Mouse (Mus musculus) hindbrain, embryonic 14.5 days (tissue): ENCODE data around the gene Wdr4. TPM values are rescaled to one million over a fixed set of nuclear protein-coding genes. Genes with fewer than 3 reads are reported as not detected.

Experiments
- ATAC-seq: fragments of 200-750 bp; cut with Nextera tagmentation; 2 replicates; pipeline ENCODE4 v1.8.0; 2017; ENCODE audit warnings: moderate number of reproducible peaks, mild to moderate bottlenecking, moderate TSS enrichment, moderate library complexity; ENCODE audit not compliant: low FRiP score
- DNase-seq: peaks from one replicate; pipeline ENCODE4 v3.0.0-alpha.2; 2015; ENCODE audit warnings: low spot score
- H3K27ac ChIP-seq: fragments of 300-500 bp; sonication (generic); 2 replicates; pipeline ENCODE4 v1.5.1; 2014; ENCODE audit warnings: mild to moderate bottlenecking, moderate library complexity
- H3K27me3 ChIP-seq: fragments of 300-500 bp; sonication (generic); 2 replicates; pipeline ENCODE4 v1.6.1; 2014; ENCODE audit warnings: mild to moderate bottlenecking, low read length, mixed read lengths; ENCODE audit not compliant: control insufficient read depth, insufficient read depth
- H3K36me3 ChIP-seq: fragments of 300-500 bp; sonication (generic); replicated peaks from 2 replicates; pipeline ENCODE4 v1.6.1; 2014; ENCODE audit not compliant: control insufficient read depth, insufficient read depth
- H3K4me1 ChIP-seq: fragments of 300-500 bp; sonication (generic); replicated peaks from 2 replicates; pipeline ENCODE4 v1.6.1; 2014; ENCODE audit warnings: antibody characterized with exemption, low read length, mixed read lengths; ENCODE audit not compliant: control insufficient read depth, insufficient read depth
- H3K4me2 ChIP-seq: fragments of 300-500 bp; sonication (generic); replicated peaks from 2 replicates; pipeline ENCODE4 v1.6.1; 2014; ENCODE audit warnings: mild to moderate bottlenecking, moderate library complexity
- H3K4me3 ChIP-seq: fragments of 300-500 bp; sonication (generic); replicated peaks from 2 replicates; pipeline ENCODE4 v1.5.1; 2014; ENCODE audit warnings: mild to moderate bottlenecking, low read length
- H3K9ac ChIP-seq: fragments of 300-500 bp; sonication (generic); 2 replicates; pipeline ENCODE4 v1.6.1; 2014
- H3K9me3 ChIP-seq: fragments of 300-500 bp; sonication (generic); 2 replicates; pipeline ENCODE4 v1.6.1; 2016; ENCODE audit warnings: low read length; ENCODE audit not compliant: control insufficient read depth
- WGBS: fragments of 180-500 bp; shearing (Covaris S2); extraction: QIAGEN DNeasy Blood & Tissue Kit; methylation state at CpG from one replicate; pipeline ENCODE4 v1.1.7; 2014; 5-methylcytosine and 5-hydroxymethylcytosine counted together
- polyA plus RNA-seq: library from polyadenylated mRNA; unstranded; fragments of >200 nt; fragmentation: Nextera tagmentation; extraction: Ambion mirVana; gene quantifications from 2 replicates; pipeline ENCODE4 v1.2.1, GENCODE M21; 2014

Wdr4 gene
- 29.5 and 30.9 TPM in 2 replicates for polyA plus RNA-seq

GRCm38 (mm10) chr17:31519946-31520838, at the start of gene Wdr4, which contains the start of gene Ndufv3:
Gene Wdr4 (minus strand): TSS chr17:31519980.
Gene Ndufv3 (plus strand): TSS chr17:31520115.
- Histone ChIP-seq H3K4me2 (peak within 1 kb of the TSS; percentile 83), H3K27me3 (no peaks in the 10 kb centered on the region), H3K9me3 (no peaks in the 10 kb centered on the region), H3K4me1 (peaks cover 27% of the 10 kb centered on the region), H3K4me3 (peak within 1 kb of the TSS; percentile 91), H3K27ac (peak within 1 kb of the TSS; percentile 82), H3K36me3 (peaks cover 20% of the 10 kb centered on the region), H3K9ac (peak within 1 kb of the TSS; percentile 84)
- ATAC-seq (peak; percentile 95), DNase-seq (peak; percentile 99)
- WGBS: under 1% methylated on average over 42 of the region's 45 CpGs

DNA sequence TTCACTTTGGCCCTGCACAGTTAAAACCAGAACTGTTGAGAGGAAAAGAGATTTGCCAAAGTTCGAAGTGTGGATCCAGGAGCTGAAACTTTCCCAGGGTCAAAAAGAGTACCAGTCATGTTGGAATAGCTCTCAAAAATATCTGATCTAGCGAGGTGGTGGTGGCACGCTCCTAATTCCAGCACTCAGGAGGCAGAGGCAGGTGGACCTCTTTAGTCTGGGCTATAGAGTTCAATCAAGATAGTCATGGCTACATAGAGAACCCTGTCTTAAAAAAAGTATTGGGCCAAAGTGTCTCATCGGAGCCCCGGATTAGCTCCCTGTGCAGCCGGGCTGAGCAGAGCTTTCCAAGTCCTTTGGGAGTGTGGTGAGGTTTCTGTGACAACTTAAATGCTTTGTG, 46.5 kb upstream of the Wdr4 start:
- Histone ChIP-seq H3K4me2 (peak overlapping the region; percentile 65), H3K9me3 (no peaks in the 10 kb centered on the region), H3K4me3 (peak overlapping the region; percentile 85), H3K4me1 (peaks cover 37% of the 10 kb centered on the region), H3K27ac (peak overlapping the region; percentile 99), H3K36me3 (no peaks in the 10 kb centered on the region), H3K9ac (peak overlapping the region; percentile 91), H3K27me3 (no peaks in the 10 kb centered on the region)
- DNase-seq (no peak), ATAC-seq (no peak)
- WGBS: 65% methylated on average over 6 of the region's 6 CpGs

DNA sequence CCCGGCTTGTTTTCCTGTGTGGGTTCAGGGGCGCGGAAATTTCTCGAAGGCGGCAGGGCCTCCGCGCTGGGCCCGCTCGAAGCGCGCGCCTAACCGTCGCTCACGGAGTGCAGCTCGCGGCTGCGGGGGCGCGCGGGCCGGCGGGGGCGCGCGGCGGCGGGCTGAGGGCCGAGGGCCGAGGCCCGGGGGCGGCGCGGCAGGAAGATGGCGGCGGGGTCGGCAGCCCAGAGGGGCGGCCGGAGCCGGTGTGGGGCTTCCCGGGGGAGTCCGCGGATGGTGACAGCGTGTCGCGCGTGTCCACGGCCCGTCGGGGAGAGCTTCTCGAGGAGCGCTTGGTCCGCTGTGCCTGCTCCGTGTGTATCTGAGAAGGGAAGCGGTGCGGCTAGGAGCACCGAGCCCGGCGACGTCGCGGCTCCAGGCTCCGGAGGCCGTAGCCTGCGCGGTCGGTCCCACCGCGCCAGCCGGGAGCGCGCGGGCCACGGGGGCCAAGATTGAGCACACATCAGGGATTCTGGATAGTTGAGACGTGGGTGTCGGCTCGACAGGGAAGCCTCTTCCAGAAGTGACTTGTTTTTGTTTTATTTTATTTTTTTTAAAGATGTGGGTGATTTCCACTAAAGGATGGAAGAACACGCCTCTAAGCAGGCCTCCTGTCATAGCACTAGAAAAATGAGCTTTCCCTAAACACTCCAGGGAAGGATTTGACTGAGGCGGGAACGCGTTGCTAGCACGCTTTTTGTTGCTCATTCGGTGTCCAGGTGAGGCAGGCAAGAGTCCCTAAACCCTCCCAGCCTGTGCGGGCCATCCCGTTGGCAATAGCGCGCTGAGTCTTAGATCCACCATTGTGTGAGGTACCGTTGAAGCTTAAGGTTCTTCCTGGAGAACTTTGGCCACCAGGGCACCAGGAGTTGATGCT, 45.6 kb upstream of the Wdr4 start:
- Histone ChIP-seq H3K9me3 (no peaks in the 10 kb centered on the region), H3K36me3 (no peaks in the 10 kb centered on the region), H3K4me3 (peak overlapping the region; percentile 85), H3K4me1 (peaks cover 37% of the 10 kb centered on the region), H3K27ac (peak overlapping the region; percentile 99), H3K27me3 (no peaks in the 10 kb centered on the region), H3K9ac (peak overlapping the region; percentile 91), H3K4me2 (peak overlapping the region; percentile 65)
- DNase-seq: peak; percentile 76
- peak; percentile 55 for ATAC-seq
- under 1% methylated on average over 77 of the region's 88 CpGs for WGBS

DNA sequence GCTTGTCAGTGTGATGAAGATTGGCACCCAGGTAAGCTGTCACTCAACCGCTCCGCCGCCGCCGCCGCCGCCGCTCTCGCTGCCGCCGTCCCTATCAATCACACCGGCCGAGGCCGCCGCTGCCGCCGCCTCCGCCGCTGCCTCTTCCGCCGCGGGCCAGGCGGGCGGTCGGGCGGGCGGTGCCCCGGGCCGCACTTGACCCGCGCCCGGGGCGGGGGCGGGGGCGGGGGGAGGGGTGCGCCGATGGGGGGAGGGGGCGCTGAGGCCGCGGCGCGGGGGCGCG, 45.0 kb upstream of the Wdr4 start:
- no peak for ATAC-seq
- no peak for DNase-seq
- peak overlapping the region; percentile 85 for H3K4me3 ChIP-seq
- peak overlapping the region; percentile 99 for H3K27ac ChIP-seq
- peaks cover 37% of the 10 kb centered on the region for H3K4me1 ChIP-seq
- H3K36me3 ChIP-seq: no peaks in the 10 kb centered on the region
- peak overlapping the region; percentile 65 for H3K4me2 ChIP-seq
- no peaks in the 10 kb centered on the region for H3K27me3 ChIP-seq
- 2% methylated on average over 17 of the region's 44 CpGs for WGBS
- peak overlapping the region; percentile 91 for H3K9ac ChIP-seq
- H3K9me3 ChIP-seq: no peaks in the 10 kb centered on the region

- Histone ChIP-seq H3K4me2 (peak within 1 kb of the TSS; percentile 65), H3K4me1 (peaks cover 37% of the 10 kb centered on the region), H3K9me3 (no peaks in the 10 kb centered on the region), H3K27ac (peak within 1 kb of the TSS; percentile 99), H3K4me3 (peak within 1 kb of the TSS; percentile 85), H3K9ac (peak within 1 kb of the TSS; percentile 91), H3K27me3 (no peaks in the 10 kb centered on the region), H3K36me3 (no peaks in the 10 kb centered on the region)
- DNase-seq (peak; percentile 100), ATAC-seq (peak; percentile 95)
- under 1% methylated on average over 36 of the region's 72 CpGs for WGBS
Observed at GRCm38 (mm10) chr17:31564015-31564857, 44.5 kb upstream of the Wdr4 start, which contains the start of gene Pknox1. Gene Pknox1 (plus strand): TSS chr17:31564734.

DNA sequence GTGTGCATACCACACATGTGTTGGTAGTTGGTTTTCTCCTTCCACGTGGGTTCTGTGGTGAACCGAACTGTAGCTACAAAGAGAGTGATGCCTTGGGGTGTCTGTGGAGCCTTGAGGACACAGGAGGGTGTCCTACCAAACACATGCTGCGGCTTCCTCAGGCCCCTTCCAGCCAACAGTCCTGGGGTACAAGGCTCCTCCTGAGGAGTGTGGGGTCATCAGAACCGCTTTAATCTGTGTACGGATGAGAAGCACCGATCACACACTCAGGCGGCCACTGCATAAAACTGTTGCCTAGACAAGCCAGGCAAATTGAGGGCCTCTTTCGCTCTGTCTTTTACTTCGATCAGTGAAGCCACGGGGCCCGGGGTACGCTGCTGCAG, 43.8 kb upstream of the Wdr4 start:
- Histone ChIP-seq H3K27ac (peak overlapping the region; percentile 87), H3K36me3 (no peaks in the 10 kb centered on the region), H3K9ac (peak overlapping the region; percentile 62), H3K4me2 (peak overlapping the region; percentile 61), H3K4me3 (peak overlapping the region; percentile 30), H3K9me3 (no peaks in the 10 kb centered on the region), H3K27me3 (no peaks in the 10 kb centered on the region), H3K4me1 (peaks cover 33% of the 10 kb centered on the region)
- whole genome bisulfite sequencing: 17% methylated on average over 12 of the region's 12 CpGs
- DNase-seq: no peak
- no peak for ATAC-seq

- Histone ChIP-seq H3K36me3 (no peaks in the 10 kb centered on the region), H3K4me2 (no peak overlapping the region), H3K9me3 (no peaks in the 10 kb centered on the region), H3K27ac (no peak overlapping the region), H3K27me3 (no peaks in the 10 kb centered on the region), H3K4me1 (peaks cover 20% of the 10 kb centered on the region), H3K9ac (no peak overlapping the region), H3K4me3 (no peak overlapping the region)
- DNase-seq: no peak
- 90% methylated on average over 11 of the region's 11 CpGs for WGBS
- no peak for ATAC-seq
Observed at GRCm38 (mm10) chr17:31559021-31559789, 39.4 kb upstream of the Wdr4 start.

GRCm38 (mm10) chr17:31557947-31558542, 38.3 kb upstream of the Wdr4 start:
- peaks cover 13% of the 10 kb centered on the region for H3K4me1 ChIP-seq
- no peaks in the 10 kb centered on the region for H3K36me3 ChIP-seq
- H3K4me3 ChIP-seq: no peak overlapping the region
- H3K9me3 ChIP-seq: no peaks in the 10 kb centered on the region
- H3K9ac ChIP-seq: no peak overlapping the region
- 84% methylated on average over 10 of the region's 10 CpGs for WGBS
- no peak for DNase-seq
- H3K4me2 ChIP-seq: no peak overlapping the region; the same call in 1 of the 2 replicates
- H3K27me3 ChIP-seq: no peaks in the 10 kb centered on the region
- ATAC-seq: no peak
- H3K27ac ChIP-seq: peak overlapping the region; percentile 70
